Mouse (Mus musculus): ENCODE data around the gene Iglon5. TPM values are rescaled to one million over a fixed set of nuclear protein-coding genes. Genes with fewer than 3 reads are reported as not detected.

The Iglon5 gene
- polyA plus RNA-seq, 1 experiment: not detected

DNA sequence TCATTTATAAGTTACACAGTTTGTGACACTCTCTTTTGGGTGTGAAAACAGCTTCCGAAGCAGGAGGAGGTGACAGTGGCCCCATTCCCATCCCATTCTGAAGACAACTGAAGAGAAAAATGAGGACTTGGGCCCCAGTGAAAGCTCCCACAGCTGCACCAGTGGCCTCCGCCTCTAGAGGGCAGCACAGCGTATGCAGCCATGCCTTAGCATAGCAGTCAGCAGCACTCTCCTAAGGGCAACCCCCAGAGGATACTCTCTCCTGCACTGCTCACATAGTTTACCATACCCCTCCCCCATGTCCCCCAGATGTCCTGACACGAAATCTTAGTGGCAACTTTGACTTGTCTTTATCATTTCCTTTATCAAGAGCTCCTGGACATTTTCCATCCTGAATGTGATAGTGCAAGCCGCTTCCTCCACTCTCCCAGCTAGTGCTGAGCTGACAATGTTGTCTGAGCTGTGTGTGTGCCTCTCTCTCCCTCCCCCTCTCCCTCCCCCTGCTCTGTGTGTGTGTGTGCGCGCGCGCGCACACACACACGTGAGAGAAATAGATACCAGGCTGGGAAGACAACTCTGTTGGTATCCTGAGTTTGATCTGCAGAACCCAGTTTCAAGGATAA lies 66.8 kb downstream of the Iglon5 start:
- TF ChIP-seq POLR2A (IDR thresholded peaks at IDR 0.05; ENCODE audit: insufficient read depth, low read depth, low read length): no peak
- peak; percentile 87 for TF ChIP-seq CTCF (IDR thresholded peaks at IDR 0.05; ENCODE audit: insufficient read depth, low read depth, low read length)

More for the DNA sequence above, 66.8 kb downstream of the Iglon5 start:
- peaks cover 2% of the 10 kb centered on the region; the same call in 1 of the 2 replicates for H3K4me1 ChIP-seq (ENCODE audit: control insufficient read depth, insufficient read depth, low read length)
- no peak overlapping the region for H3K27ac ChIP-seq (ENCODE audit: insufficient read depth, low read depth, low read length)
- H3K4me3 ChIP-seq (ENCODE audit: insufficient read depth, low read depth, low read length): no peak overlapping the region
- WGBS: 6% methylated on average over 11 of the region's 11 CpGs

Other genes starting within 250 kb of the Iglon5 start
- not detected in 2 replicates for gene Zfp715, start 176.8 kb downstream of the Iglon5 start, polyA plus RNA-seq (2012; ENCODE audit: insufficient read depth, insufficient read length, low replicate concordance, missing spikeins)
- not detected in 2 replicates for gene Siglecf, start 138.7 kb downstream of the Iglon5 start, polyA plus RNA-seq (2012; ENCODE audit: insufficient read depth, insufficient read length, low replicate concordance, missing spikeins)
- not detected in 2 replicates for gene Siglecg, start 81.9 kb downstream of the Iglon5 start, polyA plus RNA-seq (2012; ENCODE audit: insufficient read depth, insufficient read length, low replicate concordance, missing spikeins)
- gene Lim2, start 62.4 kb downstream of the Iglon5 start, polyA plus RNA-seq (2012; ENCODE audit: insufficient read depth, insufficient read length, low replicate concordance, missing spikeins): not detected in 2 replicates
- gene Nkg7, start 53.0 kb downstream of the Iglon5 start, polyA plus RNA-seq (2012; ENCODE audit: insufficient read depth, insufficient read length, low replicate concordance, missing spikeins): not detected in 2 replicates
- not detected in 2 replicates for gene Cldnd2, start 49.3 kb downstream of the Iglon5 start, polyA plus RNA-seq (2012; ENCODE audit: insufficient read depth, insufficient read length, low replicate concordance, missing spikeins)
- not detected in 2 replicates for gene Etfb, start 46.0 kb downstream of the Iglon5 start, polyA plus RNA-seq (2012; ENCODE audit: insufficient read depth, insufficient read length, low replicate concordance, missing spikeins)
- gene Gm45233, start 45.9 kb downstream of the Iglon5 start, polyA plus RNA-seq (2012; ENCODE audit: insufficient read depth, insufficient read length, low replicate concordance, missing spikeins): not detected in 2 replicates
- gene Vsig10l, start 26.9 kb downstream of the Iglon5 start, polyA plus RNA-seq (2012; ENCODE audit: insufficient read depth, insufficient read length, low replicate concordance, missing spikeins): not detected in 2 replicates
- not detected in 2 replicates for gene 4931406B18Rik, start 15.9 kb upstream of the Iglon5 start, polyA plus RNA-seq (2012; ENCODE audit: insufficient read depth, insufficient read length, low replicate concordance, missing spikeins)
- not detected in 2 replicates for gene Cd33, start 54.4 kb upstream of the Iglon5 start, polyA plus RNA-seq (2012; ENCODE audit: insufficient read depth, insufficient read length, low replicate concordance, missing spikeins)
- not detected in 2 replicates for gene Zfp658, start 72.2 kb upstream of the Iglon5 start, polyA plus RNA-seq (2012; ENCODE audit: insufficient read depth, insufficient read length, low replicate concordance, missing spikeins)
- not detected in 2 replicates for gene Zfp719, start 89.5 kb upstream of the Iglon5 start, polyA plus RNA-seq (2012; ENCODE audit: insufficient read depth, insufficient read length, low replicate concordance, missing spikeins)
- not detected in 2 replicates for gene Zfp819, start 117.1 kb upstream of the Iglon5 start, polyA plus RNA-seq (2012; ENCODE audit: insufficient read depth, insufficient read length, low replicate concordance, missing spikeins)
- gene Ceacam18, start 144.6 kb upstream of the Iglon5 start, polyA plus RNA-seq (2012; ENCODE audit: insufficient read depth, insufficient read length, low replicate concordance, missing spikeins): not detected in 2 replicates
- not detected in 2 replicates for gene Siglece, start 170.1 kb upstream of the Iglon5 start, polyA plus RNA-seq (2012; ENCODE audit: insufficient read depth, insufficient read length, low replicate concordance, missing spikeins)
- not detected in 2 replicates for gene Ctu1, start 181.9 kb upstream of the Iglon5 start, polyA plus RNA-seq (2012; ENCODE audit: insufficient read depth, insufficient read length, low replicate concordance, missing spikeins)
- gene Klk14, start 200.3 kb upstream of the Iglon5 start, polyA plus RNA-seq (2012; ENCODE audit: insufficient read depth, insufficient read length, low replicate concordance, missing spikeins): not detected in 2 replicates
- gene Klk13, start 222.5 kb upstream of the Iglon5 start, polyA plus RNA-seq (2012; ENCODE audit: insufficient read depth, insufficient read length, low replicate concordance, missing spikeins): not detected in 2 replicates